Mouse (Mus musculus) erythroblast, embryonic 14.5 days (primary cell): ENCODE data around the gene Cldn18. TPM values are rescaled to one million over a fixed set of nuclear protein-coding genes. Genes with fewer than 3 reads are reported as not detected.

Source experiments
- H3K27me3 ChIP-seq: 2 replicates; pipeline ENCODE4 v1.6.1; 2012; ENCODE audit warnings: inconsistent platforms; ENCODE audit not compliant: control insufficient read depth
- H3K36me3 ChIP-seq: 2 replicates; pipeline ENCODE4 v1.6.1; 2012; ENCODE audit warnings: mild to moderate bottlenecking, inconsistent platforms; ENCODE audit not compliant: control insufficient read depth
- H3K4me1 ChIP-seq: 2 replicates; pipeline ENCODE4 v1.6.1; 2012; ENCODE audit warnings: inconsistent platforms; ENCODE audit not compliant: control insufficient read depth
- H3K4me3 ChIP-seq: replicated peaks from 2 replicates; pipeline ENCODE3; 2012; ENCODE audit warnings: moderate library complexity, mild to moderate bottlenecking, inconsistent platforms
- H3K9me3 ChIP-seq: 2 replicates; pipeline ENCODE4 v1.6.1; 2012; ENCODE audit warnings: low read length, inconsistent platforms, mixed read lengths; ENCODE audit not compliant: control insufficient read depth
- GATA1 ChIP-seq: IDR thresholded peaks from 2 replicates; pipeline ENCODE4 v1.6.1; 2012; ENCODE audit warnings: low read length, inconsistent platforms, mixed read lengths
- TAL1 ChIP-seq: IDR thresholded peaks from 3 replicates; pipeline ENCODE4 v1.6.1; 2012; ENCODE audit warnings: low read length, inconsistent platforms, mixed read lengths
- polyA plus RNA-seq: library from polyadenylated mRNA; stranded (reverse); fragments of >175 nt; gene quantifications from 2 replicates; pipeline ENCODE4 v1.2.3, GENCODE M21; 2012

The Cldn18 gene
- polyA plus RNA-seq, 1 experiment = not detected

DNA sequence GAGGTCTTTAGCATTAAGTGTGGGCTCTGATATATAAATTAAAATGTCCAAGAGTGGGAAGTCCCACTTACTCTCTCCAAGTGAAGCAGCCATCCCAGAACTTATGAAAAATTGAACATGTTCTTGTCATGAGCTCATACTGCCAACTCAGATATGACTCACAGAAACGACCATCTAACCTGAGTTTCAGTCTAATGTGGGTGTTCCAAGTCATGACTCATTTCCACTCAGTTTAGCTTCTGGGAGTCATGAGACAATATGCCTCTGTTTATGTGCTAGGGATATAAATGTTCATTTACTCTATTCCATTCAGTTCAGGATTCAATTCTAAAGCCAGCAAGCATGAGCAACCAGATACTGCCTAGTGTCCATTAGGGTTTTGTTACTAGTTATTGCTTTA, 2.9 kb upstream of the Cldn18 start:
- TF ChIP-seq TAL1 = no peak
- no peak for TF ChIP-seq GATA1
- Histone ChIP-seq H3K4me1 (no peaks in the 10 kb centered on the region), H3K27me3 (no peaks in the 10 kb centered on the region), H3K9me3 (peaks cover 6% of the 10 kb centered on the region), H3K4me3 (no peak overlapping the region), H3K36me3 (no peaks in the 10 kb centered on the region)

DNA sequence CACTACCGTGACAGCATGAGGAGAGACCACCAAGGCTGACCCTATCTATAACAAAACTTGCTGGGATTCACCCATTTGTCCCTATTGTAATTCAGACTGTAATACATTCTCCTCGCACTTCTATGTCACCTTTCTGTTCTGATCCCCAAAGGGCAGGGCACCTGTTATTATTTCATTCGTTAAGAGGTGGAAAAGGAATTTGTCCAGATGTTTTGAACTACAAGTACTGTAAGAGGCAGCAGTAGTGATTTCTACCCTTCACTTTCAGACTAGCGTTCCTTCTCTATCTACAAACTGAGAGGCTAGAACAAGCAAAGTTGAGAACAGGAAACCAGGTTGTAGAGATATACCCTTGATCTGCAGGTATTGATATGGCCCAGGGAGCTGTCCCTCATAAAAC, 6.8 kb downstream of the Cldn18 start:
- Histone ChIP-seq H3K4me3 (no peak overlapping the region), H3K27me3 (no peaks in the 10 kb centered on the region), H3K9me3 (peaks cover 5% of the 10 kb centered on the region; the same call in 1 of the 2 replicates), H3K36me3 (no peaks in the 10 kb centered on the region), H3K4me1 (no peaks in the 10 kb centered on the region)
- TF ChIP-seq TAL1 = no peak
- TF ChIP-seq GATA1 = no peak

- H3K36me3 ChIP-seq = no peaks in the 10 kb centered on the region
- H3K9me3 ChIP-seq = peaks cover 5% of the 10 kb centered on the region; the same call in 1 of the 2 replicates
- no peaks in the 10 kb centered on the region for H3K27me3 ChIP-seq
- H3K4me1 ChIP-seq = no peaks in the 10 kb centered on the region
- TF ChIP-seq TAL1 (no peak), GATA1 (no peak)
- no peak overlapping the region for H3K4me3 ChIP-seq
Measured at GRCm38 (mm10) chr9:99709588-99710248, 7.3 kb downstream of the Cldn18 start.

DNA sequence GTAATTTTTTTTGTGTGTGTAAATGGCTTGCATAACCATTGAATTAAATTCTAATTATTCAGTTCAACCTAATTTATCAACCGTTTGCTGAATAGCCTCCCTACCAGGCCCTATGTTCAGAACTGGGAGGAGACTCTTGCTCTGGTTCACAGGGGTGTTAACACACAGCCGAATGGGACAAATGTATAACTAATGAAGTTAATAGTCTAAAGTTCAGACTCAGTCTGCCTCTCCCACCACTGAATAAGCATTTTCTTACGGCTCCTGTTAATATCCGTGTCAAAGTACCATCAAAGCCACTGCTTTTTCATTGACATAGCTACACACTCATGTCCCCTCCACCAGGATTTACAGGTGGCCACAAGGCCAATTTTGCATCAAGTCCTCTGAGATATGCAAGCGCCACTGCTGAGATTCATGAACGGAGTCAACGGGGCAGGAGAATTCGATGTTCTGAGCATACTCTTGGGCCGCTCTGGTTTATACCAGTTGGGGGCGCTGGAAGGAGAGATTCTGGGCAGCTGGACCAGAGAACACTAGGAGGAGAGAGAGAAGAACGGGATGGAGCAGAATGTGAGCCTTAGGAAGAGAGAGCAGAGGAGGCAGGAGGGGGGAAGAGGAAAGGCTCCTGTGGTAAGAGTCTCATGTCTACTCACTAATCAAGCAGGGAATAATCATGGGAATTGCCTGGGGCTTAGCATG, 9.5 kb downstream of the Cldn18 start:
- Histone ChIP-seq H3K36me3 (no peaks in the 10 kb centered on the region), H3K4me3 (no peak overlapping the region), H3K9me3 (peaks cover 5% of the 10 kb centered on the region; the same call in 1 of the 2 replicates), H3K4me1 (no peaks in the 10 kb centered on the region), H3K27me3 (no peaks in the 10 kb centered on the region)
- TF ChIP-seq TAL1 (no peak), GATA1 (no peak)

- Histone ChIP-seq H3K9me3 (peaks cover 5% of the 10 kb centered on the region; the same call in 1 of the 2 replicates), H3K4me3 (no peak overlapping the region), H3K36me3 (no peaks in the 10 kb centered on the region), H3K27me3 (no peaks in the 10 kb centered on the region), H3K4me1 (no peaks in the 10 kb centered on the region)
- TF ChIP-seq TAL1 (no peak), GATA1 (no peak)
Measured at GRCm38 (mm10) chr9:99706264-99706663, 10.8 kb downstream of the Cldn18 start.

GRCm38 (mm10) chr9:99703711-99704110, 13.4 kb downstream of the Cldn18 start:
- H3K36me3 ChIP-seq = no peaks in the 10 kb centered on the region

DNA sequence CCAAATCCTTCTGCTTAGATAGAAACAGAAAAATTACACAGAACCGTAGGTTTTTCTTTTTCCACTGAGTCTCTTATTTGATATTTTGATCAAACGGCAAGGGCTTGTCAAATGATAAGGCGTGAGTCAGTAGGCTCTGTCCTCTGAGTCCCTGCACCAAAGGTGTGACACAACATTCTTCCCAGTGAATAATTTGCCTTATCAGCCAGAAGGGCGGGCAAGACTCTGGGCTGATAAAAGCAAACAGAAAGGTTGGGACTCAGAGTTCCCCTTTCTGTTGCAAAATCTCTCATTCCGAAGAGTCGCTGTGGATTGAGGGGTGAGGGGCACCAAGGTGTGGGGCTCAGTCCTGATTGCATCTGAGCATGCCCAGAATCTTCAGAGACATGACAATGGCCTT, 14.9 kb downstream of the Cldn18 start:
- H3K4me3 ChIP-seq = no peak overlapping the region
- H3K36me3 ChIP-seq = no peaks in the 10 kb centered on the region
- no peaks in the 10 kb centered on the region for H3K4me1 ChIP-seq
- no peaks in the 10 kb centered on the region for H3K27me3 ChIP-seq
- H3K9me3 ChIP-seq = peaks cover 3% of the 10 kb centered on the region; the same call in 1 of the 2 replicates
- TF ChIP-seq TAL1 = no peak
- TF ChIP-seq GATA1 = no peak

More at GRCm38 (mm10) chr9:99703711-99704110, 13.4 kb downstream of the Cldn18 start:
- TF ChIP-seq GATA1 = no peak
- no peak for TF ChIP-seq TAL1
- peaks cover 2% of the 10 kb centered on the region; the same call in 1 of the 2 replicates for H3K9me3 ChIP-seq
- H3K4me3 ChIP-seq = no peak overlapping the region
- H3K4me1 ChIP-seq = no peaks in the 10 kb centered on the region
- no peaks in the 10 kb centered on the region for H3K27me3 ChIP-seq

DNA sequence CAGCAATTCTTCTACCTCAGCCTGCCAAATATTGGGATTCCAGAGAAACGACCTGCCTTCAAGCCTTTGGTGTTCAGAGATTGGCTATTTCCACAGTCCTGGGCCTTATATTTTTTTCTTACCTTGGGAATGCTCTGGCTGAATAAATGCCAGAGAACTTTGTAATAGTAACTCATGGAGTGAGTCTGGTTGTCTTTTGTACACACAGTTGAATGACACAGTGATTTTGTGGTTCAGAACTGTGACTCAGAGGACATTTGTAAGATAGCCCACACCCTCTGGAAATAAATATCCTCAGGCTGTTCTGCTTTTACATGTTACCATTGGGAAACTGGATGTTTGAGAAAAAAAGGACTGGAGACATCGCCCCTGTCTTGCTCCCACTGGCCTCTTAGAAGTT, 15.9 kb downstream of the Cldn18 start:
- Histone ChIP-seq H3K4me1 (no peaks in the 10 kb centered on the region), H3K4me3 (no peak overlapping the region), H3K36me3 (no peaks in the 10 kb centered on the region), H3K9me3 (peaks cover 3% of the 10 kb centered on the region; the same call in 1 of the 2 replicates), H3K27me3 (no peaks in the 10 kb centered on the region)
- TF ChIP-seq TAL1 (no peak), GATA1 (no peak)

- no peaks in the 10 kb centered on the region for H3K27me3 ChIP-seq
- H3K36me3 ChIP-seq = no peaks in the 10 kb centered on the region
- no peak overlapping the region for H3K4me3 ChIP-seq
- no peaks in the 10 kb centered on the region for H3K4me1 ChIP-seq
- TF ChIP-seq GATA1 = no peak
- TF ChIP-seq TAL1 = no peak
- peaks cover 5% of the 10 kb centered on the region; the same call in 1 of the 2 replicates for H3K9me3 ChIP-seq
Measured at GRCm38 (mm10) chr9:99699752-99700389, 17.2 kb downstream of the Cldn18 start.
